Mouse (Mus musculus): ENCODE measurements around the gene Dusp15. TPM values are rescaled to one million over a fixed set of nuclear protein-coding genes. Genes with fewer than 3 reads are reported as not detected.
A peak's percentile ranks its signal among the peaks of the same experiment; 100 is the strongest.

Gene Dusp15
- not detected in 2 replicates for polyA plus RNA-seq (2012; ENCODE audit: insufficient read depth, insufficient read length, low replicate concordance, missing spikeins)

- H3K27ac ChIP-seq (ENCODE audit: insufficient read depth, low read depth, low read length) = no peak within 1 kb of the TSS
- WGBS = 2% methylated on average over 54 of the region's 54 CpGs
- peak within 1 kb of the TSS; percentile 48 for H3K4me3 ChIP-seq (ENCODE audit: insufficient read depth, low read depth, low read length)
- 0 out of 2 replicates have a peak, but pooled peaks have one; percentile 27 for TF ChIP-seq POLR2A (IDR thresholded peaks at IDR 0.05; ENCODE audit: insufficient read depth, low read depth, low read length)
- no peak for TF ChIP-seq CTCF (IDR thresholded peaks at IDR 0.05; ENCODE audit: insufficient read depth, low read depth, low read length)
- peaks cover 13% of the 10 kb centered on the region; the same call in 1 of the 2 replicates for H3K4me1 ChIP-seq (ENCODE audit: control insufficient read depth, insufficient read depth, low read length)
Measured at GRCm38 (mm10) chr2:152951065-152951849, at the start of gene Dusp15. Gene Dusp15, minus strand, starts transcription at chr2:152951698.

- Histone ChIP-seq H3K27ac (ENCODE audit: insufficient read depth, low read depth, low read length) (no peak overlapping the region), H3K4me3 (ENCODE audit: insufficient read depth, low read depth, low read length) (no peak overlapping the region), H3K4me1 (ENCODE audit: control insufficient read depth, insufficient read depth, low read length) (no peaks in the 10 kb centered on the region)
- TF ChIP-seq CTCF (IDR thresholded peaks at IDR 0.05; ENCODE audit: insufficient read depth, low read depth, low read length) (no peak), POLR2A (IDR thresholded peaks at IDR 0.05; ENCODE audit: insufficient read depth, low read depth, low read length) (no peak)
- 60% methylated on average over 4 of the region's 4 CpGs for WGBS
Measured at GRCm38 (mm10) chr2:152997046-152997445, 45.5 kb upstream of the Dusp15 start.

GRCm38 (mm10) chr2:152991529-152991928 lies 40.0 kb upstream of the Dusp15 start:
- H3K27ac ChIP-seq (ENCODE audit: insufficient read depth, low read depth, low read length) = no peak overlapping the region
- no peaks in the 10 kb centered on the region for H3K4me1 ChIP-seq (ENCODE audit: control insufficient read depth, insufficient read depth, low read length)
- H3K4me3 ChIP-seq (ENCODE audit: insufficient read depth, low read depth, low read length) = no peak overlapping the region
- TF ChIP-seq CTCF (IDR thresholded peaks at IDR 0.05; ENCODE audit: insufficient read depth, low read depth, low read length) = no peak
- TF ChIP-seq POLR2A (IDR thresholded peaks at IDR 0.05; ENCODE audit: insufficient read depth, low read depth, low read length) = no peak
- WGBS = 96% methylated on average over 9 of the region's 9 CpGs

- 6% methylated on average over 1 of the region's 1 CpGs for WGBS
- Histone ChIP-seq H3K4me3 (ENCODE audit: insufficient read depth, low read depth, low read length) (no peak overlapping the region), H3K4me1 (ENCODE audit: control insufficient read depth, insufficient read depth, low read length) (peaks cover 2% of the 10 kb centered on the region; the same call in 1 of the 2 replicates), H3K27ac (ENCODE audit: insufficient read depth, low read depth, low read length) (no peak overlapping the region)
- TF ChIP-seq CTCF (IDR thresholded peaks at IDR 0.05; ENCODE audit: insufficient read depth, low read depth, low read length) (no peak), POLR2A (IDR thresholded peaks at IDR 0.05; ENCODE audit: insufficient read depth, low read depth, low read length) (no peak)
Measured at GRCm38 (mm10) chr2:152985582-152985981, 34.1 kb upstream of the Dusp15 start.

GRCm38 (mm10) chr2:152976991-152977390 lies 25.5 kb upstream of the Dusp15 start:
- Histone ChIP-seq H3K4me3 (ENCODE audit: insufficient read depth, low read depth, low read length) (no peak overlapping the region), H3K4me1 (ENCODE audit: control insufficient read depth, insufficient read depth, low read length) (no peaks in the 10 kb centered on the region), H3K27ac (ENCODE audit: insufficient read depth, low read depth, low read length) (no peak overlapping the region)
- TF ChIP-seq CTCF (IDR thresholded peaks at IDR 0.05; ENCODE audit: insufficient read depth, low read depth, low read length) (no peak), POLR2A (IDR thresholded peaks at IDR 0.05; ENCODE audit: insufficient read depth, low read depth, low read length) (no peak)
- WGBS = 71% methylated on average over 3 of the region's 3 CpGs

GRCm38 (mm10) chr2:152965555-152965954 lies 14.1 kb upstream of the Dusp15 start:
- Histone ChIP-seq H3K4me1 (ENCODE audit: control insufficient read depth, insufficient read depth, low read length) (no peaks in the 10 kb centered on the region), H3K27ac (ENCODE audit: insufficient read depth, low read depth, low read length) (no peak overlapping the region), H3K4me3 (ENCODE audit: insufficient read depth, low read depth, low read length) (no peak overlapping the region)
- TF ChIP-seq POLR2A (IDR thresholded peaks at IDR 0.05; ENCODE audit: insufficient read depth, low read depth, low read length) (no peak), CTCF (IDR thresholded peaks at IDR 0.05; ENCODE audit: insufficient read depth, low read depth, low read length) (no peak)
- WGBS = 71% methylated on average over 4 of the region's 4 CpGs

GRCm38 (mm10) chr2:152962091-152962793 lies 10.7 kb upstream of the Dusp15 start, which contains the start of gene Ttll9:
Gene Ttll9, plus strand, starts transcription at chr2:152962485.
- Histone ChIP-seq H3K4me3 (ENCODE audit: insufficient read depth, low read depth, low read length) (peak within 1 kb of the TSS; percentile 49), H3K27ac (ENCODE audit: insufficient read depth, low read depth, low read length) (no peak within 1 kb of the TSS), H3K4me1 (ENCODE audit: control insufficient read depth, insufficient read depth, low read length) (no peaks in the 10 kb centered on the region)
- no peak for TF ChIP-seq CTCF (IDR thresholded peaks at IDR 0.05; ENCODE audit: insufficient read depth, low read depth, low read length)
- no peak for TF ChIP-seq POLR2A (IDR thresholded peaks at IDR 0.05; ENCODE audit: insufficient read depth, low read depth, low read length)
- under 1% methylated on average over 34 of the region's 34 CpGs for WGBS

- TF ChIP-seq CTCF (IDR thresholded peaks at IDR 0.05; ENCODE audit: insufficient read depth, low read depth, low read length) (no peak), POLR2A (IDR thresholded peaks at IDR 0.05; ENCODE audit: insufficient read depth, low read depth, low read length) (no peak)
- Histone ChIP-seq H3K4me1 (ENCODE audit: control insufficient read depth, insufficient read depth, low read length) (no peaks in the 10 kb centered on the region), H3K27ac (ENCODE audit: insufficient read depth, low read depth, low read length) (no peak overlapping the region), H3K4me3 (ENCODE audit: insufficient read depth, low read depth, low read length) (no peak overlapping the region)
- WGBS = 79% methylated on average over 3 of the region's 3 CpGs
Measured at GRCm38 (mm10) chr2:152958116-152958515, 6.6 kb upstream of the Dusp15 start.
